Mouse (Mus musculus) small intestine, adult 2 months (tissue): ENCODE results near the gene Pcp4. TPM values are rescaled to one million over a fixed set of nuclear protein-coding genes. Genes with fewer than 3 reads are reported as not detected.

ENCODE experiments used
- H3K27ac ChIP-seq: fragments of 200-500 bp; 2 replicates; pipeline ENCODE4 v1.5.1; 2012; ENCODE audit warnings: low read depth, low read length, control low read depth, inconsistent platforms; ENCODE audit not compliant: insufficient read depth
- H3K27me3 ChIP-seq: fragments of 200-500 bp; 2 replicates; pipeline ENCODE4 v1.6.1; 2012; ENCODE audit warnings: mild to moderate bottlenecking, moderate library complexity, low read length, inconsistent platforms; ENCODE audit not compliant: control insufficient read depth, insufficient read depth
- H3K36me3 ChIP-seq: fragments of 200-500 bp; 2 replicates; pipeline ENCODE4 v1.6.1; 2012; ENCODE audit warnings: mild to moderate bottlenecking, low read length, control low read depth, inconsistent platforms; ENCODE audit not compliant: control insufficient read depth, insufficient read depth
- H3K4me1 ChIP-seq: fragments of 200-500 bp; 2 replicates; pipeline ENCODE4 v1.6.1; 2012; ENCODE audit warnings: low read length, inconsistent platforms, mixed read lengths; ENCODE audit not compliant: control insufficient read depth, insufficient read depth, insufficient read length
- H3K4me3 ChIP-seq: fragments of 200-500 bp; 2 replicates; pipeline ENCODE4 v1.5.1; 2012; ENCODE audit warnings: low read depth, mild to moderate bottlenecking, control low read depth, inconsistent platforms, low read length, moderate library complexity
- CTCF ChIP-seq: fragments of 200-500 bp; IDR thresholded peaks from 2 replicates; pipeline ENCODE4 v1.5.1; 2012; ENCODE audit warnings: low read depth, mild to moderate bottlenecking, control low read depth, inconsistent platforms, low read length, moderate library complexity, mixed read lengths; ENCODE audit not compliant: insufficient replicate concordance, insufficient read length; ENCODE audit errors: extremely low read depth
- POLR2A ChIP-seq: fragments of 200-500 bp; IDR thresholded peaks from 2 replicates; pipeline ENCODE4 v1.6.1; 2012; ENCODE audit warnings: low read depth, mild to moderate bottlenecking, control low read depth, inconsistent platforms, low read length, moderate library complexity
- WGBS: fragments of 180-500 bp; shearing (Covaris S2); methylation state at CpG from one replicate; pipeline ENCODE4 v1.1.7; 2018; 5-methylcytosine and 5-hydroxymethylcytosine counted together
- polyA plus RNA-seq: library from polyadenylated mRNA; depleted of rRNA; stranded (reverse); fragments of >200 nt; gene quantifications from 2 replicates; pipeline ENCODE4 v1.2.3, GENCODE M21; 2012

Gene Pcp4
- polyA plus RNA-seq, 1 experiment, result 0.87 TPM

GRCm38 (mm10) chr16:96527476-96527875 is 60.1 kb downstream of the Pcp4 start:
- H3K4me1 ChIP-seq, result peaks cover 6% of the 10 kb centered on the region; the same call in 1 of the 2 replicates
- TF ChIP-seq CTCF, result no peak
- H3K27me3 ChIP-seq, result no peaks in the 10 kb centered on the region
- H3K36me3 ChIP-seq, result no peaks in the 10 kb centered on the region
- no peak overlapping the region for H3K27ac ChIP-seq
- WGBS, result 87% methylated on average over 3 of the region's 3 CpGs
- no peak overlapping the region for H3K4me3 ChIP-seq

GRCm38 (mm10) chr16:96528471-96528870 is 61.1 kb downstream of the Pcp4 start:
- Histone ChIP-seq H3K4me1 (peaks cover 6% of the 10 kb centered on the region; the same call in 1 of the 2 replicates), H3K27me3 (no peaks in the 10 kb centered on the region), H3K4me3 (no peak overlapping the region), H3K36me3 (no peaks in the 10 kb centered on the region), H3K27ac (no peak overlapping the region)
- WGBS, result 76% methylated on average over 4 of the region's 4 CpGs
- no peak for TF ChIP-seq CTCF
- TF ChIP-seq POLR2A, result no peak

DNA sequence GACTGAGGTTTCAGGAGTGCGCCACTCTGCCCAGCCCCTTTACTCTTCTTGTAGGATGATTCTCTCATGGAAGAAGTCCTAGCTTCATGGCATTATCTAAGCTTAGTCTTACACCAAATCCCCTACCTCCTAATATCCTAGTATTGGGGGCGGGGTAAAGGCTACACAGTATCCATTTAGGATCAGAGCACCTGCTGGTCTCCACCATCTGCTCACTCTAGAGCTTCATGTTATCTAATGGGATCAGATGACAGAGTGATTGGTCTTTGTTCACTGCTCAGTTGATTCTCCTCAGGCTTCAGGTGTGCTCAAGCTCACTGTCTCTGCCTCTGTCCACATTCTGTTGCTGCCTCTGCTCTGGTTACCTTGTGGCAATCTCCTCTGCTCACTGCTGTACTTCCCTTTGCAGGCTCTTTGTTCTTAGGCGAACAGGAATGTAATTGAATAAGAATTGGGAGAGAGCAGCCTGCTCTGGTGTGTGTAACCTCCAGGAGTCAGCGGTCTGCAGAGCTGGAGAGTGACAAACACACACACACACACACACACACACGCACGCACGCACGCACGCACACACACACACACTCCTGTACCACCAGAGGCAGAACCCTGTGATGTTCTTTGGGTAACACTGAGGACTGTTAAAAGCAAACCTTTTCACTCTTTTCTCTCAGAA is 62.6 kb downstream of the Pcp4 start:
- 85% methylated on average over 9 of the region's 9 CpGs for WGBS
- TF ChIP-seq POLR2A (no peak), CTCF (no peak)
- no peaks in the 10 kb centered on the region for H3K27me3 ChIP-seq

DNA sequence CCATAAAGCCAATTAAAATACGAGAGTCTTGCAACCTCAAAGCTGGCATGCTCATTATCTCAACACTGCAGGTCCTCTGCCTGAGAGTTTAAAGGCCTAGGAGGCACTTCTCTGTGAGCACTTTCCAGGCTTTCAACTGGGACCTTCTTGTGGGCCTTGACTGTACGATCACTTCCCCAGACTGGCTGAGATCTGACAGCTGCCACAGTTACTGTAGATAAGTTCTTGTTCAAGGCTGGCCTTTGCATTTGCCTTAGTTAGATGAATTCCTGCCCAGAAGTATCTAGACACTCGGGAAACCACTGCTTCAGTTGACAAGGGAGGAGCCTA is 63.1 kb downstream of the Pcp4 start:
- Histone ChIP-seq H3K27me3 (no peaks in the 10 kb centered on the region), H3K36me3 (no peaks in the 10 kb centered on the region), H3K4me3 (no peak overlapping the region), H3K4me1 (peaks cover 6% of the 10 kb centered on the region; the same call in 1 of the 2 replicates), H3K27ac (no peak overlapping the region)
- no peak for TF ChIP-seq CTCF
- no peak for TF ChIP-seq POLR2A
- 29% methylated on average over 3 of the region's 3 CpGs for WGBS

More for the DNA sequence above, 62.6 kb downstream of the Pcp4 start:
- Histone ChIP-seq H3K27ac (no peak overlapping the region), H3K4me1 (peaks cover 6% of the 10 kb centered on the region; the same call in 1 of the 2 replicates), H3K4me3 (no peak overlapping the region), H3K36me3 (no peaks in the 10 kb centered on the region)

GRCm38 (mm10) chr16:96531029-96531428 is 63.6 kb downstream of the Pcp4 start:
- H3K27me3 ChIP-seq, result no peaks in the 10 kb centered on the region
- peaks cover 6% of the 10 kb centered on the region; the same call in 1 of the 2 replicates for H3K4me1 ChIP-seq
- 28% methylated on average over 4 of the region's 4 CpGs for WGBS
- H3K27ac ChIP-seq, result no peak overlapping the region
- H3K4me3 ChIP-seq, result no peak overlapping the region
- no peaks in the 10 kb centered on the region for H3K36me3 ChIP-seq
- TF ChIP-seq CTCF (no peak), POLR2A (no peak)

- no peak for TF ChIP-seq POLR2A
- TF ChIP-seq CTCF, result no peak
- Histone ChIP-seq H3K4me1 (peaks cover 3% of the 10 kb centered on the region; the same call in 1 of the 2 replicates), H3K4me3 (no peak overlapping the region), H3K27me3 (no peaks in the 10 kb centered on the region), H3K27ac (no peak overlapping the region), H3K36me3 (no peaks in the 10 kb centered on the region)
- WGBS, result 25% methylated on average over 8 of the region's 8 CpGs
Observed at GRCm38 (mm10) chr16:96533710-96534109, 66.3 kb downstream of the Pcp4 start.

- Histone ChIP-seq H3K27ac (no peak overlapping the region), H3K4me1 (peaks cover 3% of the 10 kb centered on the region; the same call in 1 of the 2 replicates), H3K27me3 (no peaks in the 10 kb centered on the region), H3K36me3 (no peaks in the 10 kb centered on the region), H3K4me3 (no peak overlapping the region)
- TF ChIP-seq CTCF (no peak), POLR2A (no peak)
- 84% methylated on average over 4 of the region's 4 CpGs for WGBS
Observed at GRCm38 (mm10) chr16:96535271-96535670, 67.9 kb downstream of the Pcp4 start.
